Mouse (Mus musculus): ENCODE measurements around the gene Psmb8. TPM values are rescaled to one million over a fixed set of nuclear protein-coding genes. Genes with fewer than 3 reads are reported as not detected.

Psmb8 gene
- polyA plus RNA-seq, 1 experiment from 2014 or later, result 1.5 TPM

DNA sequence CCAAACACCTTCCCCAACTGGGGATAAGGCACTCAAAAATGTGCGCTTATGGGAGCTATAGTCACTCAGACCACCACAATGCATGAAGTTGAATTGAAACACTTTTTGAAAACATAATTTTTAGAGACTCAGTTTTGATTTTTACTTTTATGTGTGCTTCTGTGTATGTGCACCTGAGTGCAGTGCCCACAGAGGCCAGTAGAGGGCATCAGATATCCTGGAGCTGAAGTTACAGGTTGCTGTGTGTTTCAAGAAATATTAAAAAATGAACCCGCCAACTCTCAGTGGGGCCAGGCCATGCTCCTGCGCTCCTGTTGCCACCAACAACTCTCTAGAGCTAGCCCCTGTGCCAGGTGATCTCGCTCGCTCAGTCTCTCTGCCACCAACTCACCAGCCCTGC lies 25.0 kb upstream of the Psmb8 start:
- Histone ChIP-seq H3K4me3 (replicated peaks; ENCODE audit: low read length) (no peak overlapping the region), H3K27ac (ENCODE audit: low read length) (no peak overlapping the region), H3K9ac (replicated peaks; ENCODE audit: low read depth, low read length) (no peak overlapping the region), H3K27me3 (replicated peaks; ENCODE audit: control insufficient read depth, insufficient read depth, low read length) (no peaks in the 10 kb centered on the region; the same call in 1 of the 2 replicates), H3K36me3 (ENCODE audit: control insufficient read depth, insufficient read depth) (no peaks in the 10 kb centered on the region), H3K4me2 (ENCODE audit: low read length) (no peak overlapping the region), H3K9me3 (ENCODE audit: control insufficient read depth, low read length) (peaks cover 8% of the 10 kb centered on the region; the same call in 1 of the 2 replicates), H3K4me1 (replicated peaks; ENCODE audit: control insufficient read depth, insufficient read depth, low read length) (no peaks in the 10 kb centered on the region)
- WGBS, result 98% methylated on average over 5 of the region's 5 CpGs
- no peak for ATAC-seq

DNA sequence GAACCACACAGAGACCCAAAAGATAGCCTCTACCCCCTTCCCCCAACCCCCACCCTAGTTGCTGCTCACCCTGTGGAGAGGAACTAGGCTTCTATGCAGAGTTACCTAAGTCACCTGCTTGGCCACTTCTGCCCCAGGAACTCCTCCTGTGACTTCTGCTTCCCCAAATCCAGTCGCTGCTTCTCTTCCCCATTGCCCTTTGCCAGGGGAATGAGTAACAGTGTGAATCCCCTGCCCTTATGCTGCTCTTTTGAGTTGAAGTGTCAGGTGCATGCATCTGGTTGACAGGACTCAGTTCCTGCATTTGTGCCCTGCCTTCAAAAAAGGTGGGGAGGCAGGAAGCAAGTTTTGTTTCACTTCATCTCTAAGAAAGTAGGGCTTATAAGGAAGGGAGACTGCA lies 23.4 kb upstream of the Psmb8 start:
- Histone ChIP-seq H3K4me1 (replicated peaks; ENCODE audit: control insufficient read depth, insufficient read depth, low read length) (no peaks in the 10 kb centered on the region), H3K4me2 (ENCODE audit: low read length) (no peak overlapping the region), H3K9me3 (ENCODE audit: control insufficient read depth, low read length) (peaks cover 8% of the 10 kb centered on the region; the same call in 1 of the 2 replicates), H3K36me3 (ENCODE audit: control insufficient read depth, insufficient read depth) (no peaks in the 10 kb centered on the region), H3K4me3 (replicated peaks; ENCODE audit: low read length) (no peak overlapping the region), H3K9ac (replicated peaks; ENCODE audit: low read depth, low read length) (no peak overlapping the region), H3K27ac (ENCODE audit: low read length) (no peak overlapping the region), H3K27me3 (replicated peaks; ENCODE audit: control insufficient read depth, insufficient read depth, low read length) (no peaks in the 10 kb centered on the region; the same call in 1 of the 2 replicates)
- ATAC-seq, result no peak
- WGBS, result 48% methylated on average over 1 of the region's 1 CpGs

DNA sequence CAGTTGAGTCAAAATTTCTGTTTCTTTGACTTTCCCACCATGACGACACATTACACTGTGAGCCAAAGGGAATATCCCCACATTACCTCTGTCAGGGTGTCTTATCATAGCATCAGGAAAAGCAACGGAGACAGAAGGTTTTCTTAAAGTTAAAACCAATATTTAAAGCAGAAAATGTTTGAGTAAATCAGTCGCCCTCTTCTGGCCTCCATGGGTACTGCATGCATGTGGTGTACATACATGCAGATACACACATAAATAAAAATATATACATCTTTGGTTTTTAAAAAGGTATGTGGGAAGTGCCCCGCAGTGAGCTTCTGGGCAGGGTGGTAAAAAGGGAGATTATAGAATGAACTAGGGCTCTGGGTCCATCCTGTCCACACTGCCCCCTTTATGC lies 20.3 kb upstream of the Psmb8 start:
- Histone ChIP-seq H3K9me3 (ENCODE audit: control insufficient read depth, low read length) (peaks cover 6% of the 10 kb centered on the region; the same call in 1 of the 2 replicates), H3K4me3 (replicated peaks; ENCODE audit: low read length) (no peak overlapping the region), H3K27ac (ENCODE audit: low read length) (no peak overlapping the region), H3K4me2 (ENCODE audit: low read length) (no peak overlapping the region), H3K36me3 (ENCODE audit: control insufficient read depth, insufficient read depth) (no peaks in the 10 kb centered on the region), H3K4me1 (replicated peaks; ENCODE audit: control insufficient read depth, insufficient read depth, low read length) (no peaks in the 10 kb centered on the region), H3K27me3 (replicated peaks; ENCODE audit: control insufficient read depth, insufficient read depth, low read length) (no peaks in the 10 kb centered on the region; the same call in 1 of the 2 replicates), H3K9ac (replicated peaks; ENCODE audit: low read depth, low read length) (no peak overlapping the region)
- ATAC-seq, result no peak
- 72% methylated on average over 4 of the region's 4 CpGs for whole genome bisulfite sequencing

DNA sequence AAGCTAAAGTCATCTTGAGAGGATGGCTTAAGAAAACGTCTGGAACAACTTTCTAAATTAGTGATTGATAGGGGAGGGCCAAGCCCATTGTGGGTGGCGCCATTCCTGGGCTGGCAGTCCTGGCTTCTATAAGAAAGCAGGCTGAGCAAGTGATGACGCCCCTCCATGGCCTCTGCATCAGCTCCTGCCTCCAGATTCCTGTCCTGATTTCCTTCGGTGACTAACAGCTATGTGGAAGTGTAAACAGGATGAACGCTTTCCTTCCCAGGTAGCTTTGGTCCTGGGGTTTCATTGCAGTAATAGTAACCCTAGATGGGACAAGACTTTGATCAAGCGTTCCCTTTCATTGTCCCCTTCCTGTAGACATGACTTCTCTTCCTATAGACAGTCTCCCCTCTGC lies 18.5 kb upstream of the Psmb8 start:
- Histone ChIP-seq H3K9ac (replicated peaks; ENCODE audit: low read depth, low read length) (no peak overlapping the region), H3K27ac (ENCODE audit: low read length) (no peak overlapping the region), H3K36me3 (ENCODE audit: control insufficient read depth, insufficient read depth) (no peaks in the 10 kb centered on the region), H3K9me3 (ENCODE audit: control insufficient read depth, low read length) (0 out of 2 replicates have a peak, but pooled peaks cover 3% of the 10 kb centered on the region), H3K4me1 (replicated peaks; ENCODE audit: control insufficient read depth, insufficient read depth, low read length) (no peaks in the 10 kb centered on the region), H3K4me2 (ENCODE audit: low read length) (no peak overlapping the region), H3K4me3 (replicated peaks; ENCODE audit: low read length) (no peak overlapping the region), H3K27me3 (replicated peaks; ENCODE audit: control insufficient read depth, insufficient read depth, low read length) (no peaks in the 10 kb centered on the region; the same call in 1 of the 2 replicates)
- whole genome bisulfite sequencing, result 68% methylated on average over 6 of the region's 6 CpGs
- no peak for ATAC-seq

DNA sequence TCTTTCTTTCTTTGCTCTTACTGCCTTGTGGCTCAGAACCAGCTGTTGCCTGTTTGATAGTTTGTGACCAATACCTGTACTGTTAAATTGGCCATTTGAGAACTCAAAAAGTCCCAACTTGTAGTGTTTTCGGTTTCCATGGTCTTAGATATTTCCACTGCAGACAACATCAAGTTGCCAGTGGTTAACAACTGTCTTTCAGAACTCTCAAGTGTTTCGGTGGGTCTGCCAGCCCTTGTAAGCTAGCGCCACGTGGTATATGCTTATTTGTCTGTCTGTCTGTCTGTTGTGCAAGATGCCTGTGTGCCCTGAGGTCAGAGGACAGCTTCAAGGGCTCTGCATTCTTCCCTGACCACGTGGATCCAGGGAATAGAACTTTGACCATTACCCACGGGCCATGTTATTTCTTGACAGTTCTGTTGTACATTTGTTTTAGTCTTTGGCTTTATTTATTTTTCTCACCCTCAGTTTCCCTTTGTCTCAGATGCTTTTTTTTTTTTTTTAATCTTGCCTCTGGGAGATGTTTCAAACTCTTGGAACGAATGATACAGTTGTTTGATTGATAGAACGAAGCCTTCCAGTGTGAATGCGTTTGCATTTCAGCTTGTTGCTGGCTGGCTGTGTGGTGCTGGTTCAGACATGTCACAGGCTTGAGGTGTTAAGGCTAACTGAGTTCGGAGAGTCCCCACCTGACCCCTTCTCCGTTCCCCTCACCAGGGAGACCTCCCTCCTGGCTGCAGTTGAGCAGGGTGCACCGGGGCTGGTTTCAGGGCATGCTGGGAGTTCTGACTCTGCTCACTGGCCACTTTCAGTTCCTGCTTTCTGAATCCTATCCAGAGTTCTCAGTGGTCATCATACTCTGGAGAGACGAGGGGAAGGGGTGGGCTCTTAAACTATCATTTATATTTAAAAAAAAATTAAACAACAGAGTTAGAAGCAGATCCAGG lies 17.3 kb upstream of the Psmb8 start:
- 76% methylated on average over 13 of the region's 13 CpGs for WGBS
- Histone ChIP-seq H3K4me3 (replicated peaks; ENCODE audit: low read length) (no peak overlapping the region), H3K36me3 (ENCODE audit: control insufficient read depth, insufficient read depth) (no peaks in the 10 kb centered on the region), H3K9me3 (ENCODE audit: control insufficient read depth, low read length) (0 out of 2 replicates have a peak, but pooled peaks cover 3% of the 10 kb centered on the region), H3K27ac (ENCODE audit: low read length) (no peak overlapping the region), H3K4me2 (ENCODE audit: low read length) (no peak overlapping the region), H3K4me1 (replicated peaks; ENCODE audit: control insufficient read depth, insufficient read depth, low read length) (no peaks in the 10 kb centered on the region), H3K9ac (replicated peaks; ENCODE audit: low read depth, low read length) (no peak overlapping the region), H3K27me3 (replicated peaks; ENCODE audit: control insufficient read depth, insufficient read depth, low read length) (no peaks in the 10 kb centered on the region; the same call in 1 of the 2 replicates)
- ATAC-seq, result no peak

DNA sequence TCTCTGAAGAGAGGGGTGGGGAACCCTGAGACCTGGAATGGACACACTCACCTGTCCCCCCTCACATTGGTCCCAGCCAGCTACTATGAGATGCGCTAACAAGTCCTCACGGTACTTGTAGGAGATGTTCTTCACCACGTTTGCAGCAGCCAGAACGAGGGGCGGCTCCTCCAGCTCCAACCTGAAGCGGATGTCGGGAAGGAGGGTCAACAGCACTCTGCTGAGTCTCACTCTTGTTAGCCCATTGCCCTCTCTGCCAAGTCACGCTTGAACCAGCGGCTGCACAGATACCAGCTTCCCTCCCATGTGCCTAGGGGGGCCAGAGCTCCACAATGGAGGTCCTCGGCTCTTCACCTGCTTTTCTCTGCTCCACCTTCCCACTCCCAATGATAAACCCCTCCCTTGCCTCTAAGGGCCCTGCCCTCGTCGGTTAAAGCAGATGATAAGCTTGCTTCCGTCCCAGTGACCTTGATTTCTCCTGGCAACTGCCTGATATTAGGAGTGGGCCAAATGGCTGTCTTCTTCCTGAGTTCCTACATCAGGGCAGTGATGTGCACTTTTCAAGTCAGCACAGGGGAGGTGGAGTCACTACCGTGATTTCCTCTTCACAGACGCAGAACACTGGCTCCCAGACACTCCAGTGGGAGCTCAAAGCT lies 13.8 kb upstream of the Psmb8 start:
- Histone ChIP-seq H3K27ac (ENCODE audit: low read length) (no peak overlapping the region), H3K9me3 (ENCODE audit: control insufficient read depth, low read length) (no peaks in the 10 kb centered on the region), H3K4me2 (ENCODE audit: low read length) (no peak overlapping the region), H3K4me1 (replicated peaks; ENCODE audit: control insufficient read depth, insufficient read depth, low read length) (peaks cover 14% of the 10 kb centered on the region), H3K36me3 (ENCODE audit: control insufficient read depth, insufficient read depth) (no peaks in the 10 kb centered on the region), H3K4me3 (replicated peaks; ENCODE audit: low read length) (no peak overlapping the region), H3K27me3 (replicated peaks; ENCODE audit: control insufficient read depth, insufficient read depth, low read length) (peaks cover 23% of the 10 kb centered on the region), H3K9ac (replicated peaks; ENCODE audit: low read depth, low read length) (no peak overlapping the region)
- no peak for ATAC-seq
- WGBS, result 79% methylated on average over 15 of the region's 15 CpGs

DNA sequence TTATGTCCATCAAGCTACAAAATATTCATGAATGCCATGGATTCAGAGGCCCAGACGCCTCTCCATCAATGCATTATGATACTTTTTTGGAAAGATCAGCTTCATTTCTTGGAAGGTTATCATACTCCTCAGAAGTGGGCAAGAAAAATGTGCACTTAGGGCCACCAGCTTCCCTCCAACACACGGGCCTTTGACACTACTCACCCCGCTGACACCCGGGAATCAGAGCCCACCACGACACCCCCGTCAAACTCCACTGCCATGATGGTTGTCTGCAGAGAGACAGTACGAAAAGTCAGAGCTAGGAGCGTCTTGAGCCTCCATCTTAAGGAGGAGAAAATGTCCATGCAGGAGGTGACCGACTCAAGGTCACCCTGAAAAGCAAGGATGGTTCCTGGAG lies 12.0 kb upstream of the Psmb8 start:
- WGBS, result 85% methylated on average over 9 of the region's 9 CpGs
- no peak overlapping the region for H3K4me3 ChIP-seq (replicated peaks; ENCODE audit: low read length)
- H3K36me3 ChIP-seq (ENCODE audit: control insufficient read depth, insufficient read depth), result no peaks in the 10 kb centered on the region
- no peak overlapping the region for H3K9ac ChIP-seq (replicated peaks; ENCODE audit: low read depth, low read length)
- peaks cover 14% of the 10 kb centered on the region for H3K4me1 ChIP-seq (replicated peaks; ENCODE audit: control insufficient read depth, insufficient read depth, low read length)
- no peaks in the 10 kb centered on the region for H3K9me3 ChIP-seq (ENCODE audit: control insufficient read depth, low read length)
- ATAC-seq, result no peak
- no peak overlapping the region for H3K4me2 ChIP-seq (ENCODE audit: low read length)
- peaks cover 28% of the 10 kb centered on the region for H3K27me3 ChIP-seq (replicated peaks; ENCODE audit: control insufficient read depth, insufficient read depth, low read length)
- H3K27ac ChIP-seq (ENCODE audit: low read length), result no peak overlapping the region

DNA sequence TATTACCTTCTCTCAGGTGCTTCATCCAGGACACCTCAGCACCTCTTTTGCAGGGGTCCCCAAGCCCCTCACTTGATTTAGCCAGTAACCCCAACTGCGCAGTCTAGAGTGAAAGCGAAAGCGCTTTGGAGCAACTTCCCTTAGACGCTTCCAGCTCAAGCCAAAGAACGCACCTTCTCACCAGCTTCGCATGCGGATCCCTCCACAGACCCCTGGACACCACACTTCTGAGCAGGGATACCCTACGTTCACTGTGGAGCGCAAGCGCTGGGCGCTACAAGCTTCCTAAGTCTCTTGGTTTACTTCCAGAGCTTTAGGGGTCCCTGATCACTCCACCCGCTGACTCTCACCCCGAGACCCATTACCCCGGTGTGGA lies 10.6 kb upstream of the Psmb8 start:
- Histone ChIP-seq H3K4me3 (replicated peaks; ENCODE audit: low read length) (peak overlapping the region; percentile 56), H3K4me1 (replicated peaks; ENCODE audit: control insufficient read depth, insufficient read depth, low read length) (peaks cover 14% of the 10 kb centered on the region), H3K27me3 (replicated peaks; ENCODE audit: control insufficient read depth, insufficient read depth, low read length) (peaks cover 37% of the 10 kb centered on the region), H3K9ac (replicated peaks; ENCODE audit: low read depth, low read length) (peak overlapping the region; percentile 47; the same call in 1 of the 2 replicates), H3K4me2 (ENCODE audit: low read length) (peak overlapping the region; percentile 93), H3K9me3 (ENCODE audit: control insufficient read depth, low read length) (no peaks in the 10 kb centered on the region), H3K27ac (ENCODE audit: low read length) (no peak overlapping the region), H3K36me3 (ENCODE audit: control insufficient read depth, insufficient read depth) (no peaks in the 10 kb centered on the region)
- ATAC-seq, result peak; percentile 38
- WGBS, result 5% methylated on average over 14 of the region's 14 CpGs

DNA sequence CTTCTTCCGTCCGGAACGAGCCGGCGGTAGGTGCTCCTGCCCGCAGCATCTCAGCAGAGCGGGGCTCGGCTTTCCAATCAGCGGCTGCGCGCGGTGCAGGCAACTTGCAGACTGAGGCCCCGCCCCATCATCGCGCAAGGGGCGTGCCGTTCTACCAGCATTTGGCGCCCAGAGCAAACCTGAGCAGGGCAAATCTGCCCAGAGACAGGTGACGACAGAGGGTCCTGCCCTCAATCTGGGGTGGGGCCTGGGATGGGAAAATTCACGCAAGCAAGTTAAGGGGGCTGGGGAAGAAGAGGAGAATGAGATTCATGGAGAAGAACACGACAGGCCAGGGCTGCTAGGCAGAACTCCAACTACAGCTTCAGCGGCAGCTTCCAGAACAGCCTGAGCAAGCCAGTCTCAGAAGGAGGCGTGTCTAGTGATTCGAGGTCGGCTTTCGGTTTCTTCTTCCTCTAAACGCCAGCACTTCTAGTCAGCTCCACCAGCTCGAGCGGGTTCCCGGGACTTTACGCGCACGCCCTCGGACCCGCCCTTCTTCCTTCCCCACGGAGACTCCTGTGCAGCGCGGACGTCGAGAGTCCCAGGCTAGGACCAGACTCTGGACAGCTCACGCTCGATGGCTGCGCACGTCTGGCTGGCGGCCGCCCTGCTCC lies 10.1 kb upstream of the Psmb8 start, which contains the start of the genes Tap1 and Psmb9:
TSS of gene Tap1 (plus strand) at position 293 of the 656 bp plus-strand sequence.
TSS of gene Psmb9 (minus strand) at position 504 of the 656 bp plus-strand sequence.
- Histone ChIP-seq H3K9ac (replicated peaks; ENCODE audit: low read depth, low read length) (peak within 1 kb of the TSS; percentile 54), H3K4me1 (replicated peaks; ENCODE audit: control insufficient read depth, insufficient read depth, low read length) (peaks cover 14% of the 10 kb centered on the region), H3K4me2 (ENCODE audit: low read length) (peak within 1 kb of the TSS; percentile 93), H3K36me3 (ENCODE audit: control insufficient read depth, insufficient read depth) (no peaks in the 10 kb centered on the region), H3K4me3 (replicated peaks; ENCODE audit: low read length) (peak within 1 kb of the TSS; percentile 56), H3K9me3 (ENCODE audit: control insufficient read depth, low read length) (no peaks in the 10 kb centered on the region), H3K27ac (ENCODE audit: low read length) (no peak within 1 kb of the TSS), H3K27me3 (replicated peaks; ENCODE audit: control insufficient read depth, insufficient read depth, low read length) (peaks cover 39% of the 10 kb centered on the region)
- peak; percentile 97 for ATAC-seq
- WGBS, result under 1% methylated on average over 46 of the region's 46 CpGs
